Comparison of ENCODE assay signal across 8 mouse cellular contexts in the genomic region with DNA sequence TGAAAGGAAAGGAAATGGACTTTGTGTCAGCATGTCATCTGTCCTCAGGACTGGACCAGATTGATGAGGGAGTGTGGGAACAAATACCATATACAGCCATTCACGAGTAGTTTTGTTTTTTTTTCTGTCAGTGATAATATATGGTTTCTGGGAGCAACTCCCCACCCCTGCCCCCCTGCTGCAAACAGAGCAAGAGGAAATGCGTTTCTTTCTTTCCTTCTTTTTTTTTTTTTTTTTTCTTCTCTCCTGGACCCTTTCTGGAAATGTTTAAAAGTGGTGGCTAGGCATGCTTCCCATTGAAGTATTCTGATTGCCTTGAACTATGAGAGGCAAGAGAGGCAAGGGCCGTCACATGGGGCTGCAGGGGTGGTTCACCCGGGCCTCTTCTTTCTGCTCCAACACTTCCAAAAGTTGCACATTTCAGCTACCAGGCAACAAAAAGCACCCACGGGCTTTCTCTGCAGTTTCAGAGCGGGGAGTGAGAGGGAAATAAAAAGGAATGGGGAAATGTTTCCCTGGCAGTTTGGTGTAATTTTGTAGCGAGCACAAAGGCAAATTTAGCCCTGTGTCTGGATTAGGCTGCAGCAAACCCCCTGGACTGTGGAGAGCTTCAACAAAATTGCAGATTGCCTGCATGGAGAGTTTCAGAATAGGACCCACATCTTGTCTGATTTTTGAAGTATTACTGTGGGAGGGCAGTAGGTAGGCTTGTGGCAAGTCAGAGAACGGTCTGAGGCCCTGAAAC. TPM values are rescaled to one million over a fixed set of nuclear protein-coding genes. Genes with fewer than 3 reads are reported as not detected.
DNase-seq lines count a peak whose midpoint lies in the region; ATAC-seq and TF ChIP-seq lines count a peak whose summit lies in the region.

No protein-coding gene starts in this region.

- ATAC-seq in liver, embryonic 13.5 days (ENCODE audit: low read depth) = no peak

- H3K9me3 ChIP-seq in liver, embryonic 13.5 days (replicated peaks) = no peaks in the 10 kb centered on the region

- DNase-seq in gastrocnemius, adult 2 months = no peak
- no peak for DNase-seq in gastrocnemius, postnatal 36 days
- peak; percentile 31 for DNase-seq in testis, postnatal 14 days (ENCODE audit: low spot score)
- no peak for DNase-seq in testis, postnatal 10 days (ENCODE audit: low spot score)
- no peak for DNase-seq in liver, embryonic 13.5 days
- DNase-seq in adrenal gland, adult 18-20 months (ENCODE audit: low spot score in 2 of 2) = no peak
- DNase-seq in gastrocnemius, postnatal 25 days = no peak
- DNase-seq in lung, postnatal 14 days = no peak

- peak overlapping the region; percentile 94 for H3K4me2 ChIP-seq in liver, embryonic 13.5 days

- H3K27me3 ChIP-seq in liver, embryonic 13.5 days = peaks cover 40% of the 10 kb centered on the region

- no peaks in the 10 kb centered on the region for H3K36me3 ChIP-seq in liver, embryonic 13.5 days

- peak overlapping the region; percentile 94; the same call in 1 of the 2 replicates for H3K4me3 ChIP-seq in gastrocnemius, adult 2 months
- H3K4me3 ChIP-seq in liver, embryonic 13.5 days (replicated peaks) = peak overlapping the region; percentile 71; the same call in 1 of the 2 replicates

- no peak for TF ChIP-seq CTCF in gastrocnemius, adult 2 months (IDR thresholded peaks at IDR 0.05)

- intact Hi-C loops in gastrocnemius, adult 2 months (cut with DNase I) = loop anchor here (5.0 kb wide), 1 partner anchor 163 kb away; no protein-coding TSS in a partner anchor
- intact Hi-C loops in gastrocnemius, postnatal 36 days (cut with DNase I) = loop anchor here (5.0 to 10.0 kb wide), 2 partner anchors 163 to 239 kb away; no protein-coding TSS in a partner anchor

- peaks cover 34% of the 10 kb centered on the region for H3K4me1 ChIP-seq in liver, embryonic 13.5 days (replicated peaks)

- WGBS in liver, embryonic 13.5 days (ENCODE audit: insufficient replicate concordance) = 51% methylated on average over 8 of the region's 8 CpGs

- H3K9ac ChIP-seq in liver, embryonic 13.5 days = no peak overlapping the region

- H3K27ac ChIP-seq in gastrocnemius, adult 2 months = peak overlapping the region; percentile 13; the same call in 1 of the 2 replicates
- H3K27ac ChIP-seq in liver, embryonic 13.5 days = no peak overlapping the region

RNA-seq across cellular contexts. Expression of a gene that starts 2.2 kb away (rescaled TPM):
- 1 to 10 TPM; 4.0 to 4.4 TPM for total RNA-seq in gastrocnemius, adult 2 months (2021)
- total RNA-seq in gastrocnemius, postnatal 36 days (2021) = 1 to 10 TPM; 3.0 to 4.8 TPM
- 4.3 and 4.9 TPM in 2 replicates for polyA plus RNA-seq in liver, embryonic 13.5 days (2015; fragmentation: Nextera tagmentation; extraction: Ambion mirVana)
- 10 to 100 TPM; 58.5 to 61.8 TPM for total RNA-seq in adrenal gland, adult 18-20 months (2021)
- 1 to 10 TPM; 4.9 to 6.6 TPM for total RNA-seq in gastrocnemius, postnatal 25 days (2021)

Comparison
In these comparisons a context has a peak if more than half of its experiments do, and no peak if none do; other contexts are left out.
1. RNA of a gene that starts 2.2 kb away (total RNA-seq): 58.5 to 61.8 TPM in adrenal gland, adult 18-20 months; 4.9 to 6.6 TPM in gastrocnemius, postnatal 25 days, 3.0 to 4.8 TPM in gastrocnemius, postnatal 36 days and 4.0 to 4.4 TPM in gastrocnemius, adult 2 months; every median in the first group is over 4 times any median in the second.